Mouse (Mus musculus) embryonic facial prominence, embryonic 15.5 days (tissue): ENCODE results near the gene Fam49a. TPM values are rescaled to one million over a fixed set of nuclear protein-coding genes. Genes with fewer than 3 reads are reported as not detected.

Experiments
- ATAC-seq: fragments of 200-750 bp; cut with Nextera tagmentation; 2 replicates; pipeline ENCODE4 v1.8.0; 2017; ENCODE audit warnings: low read depth, moderate TSS enrichment; ENCODE audit not compliant: insufficient number of reproducible peaks, low FRiP score, low TSS enrichment
- H3K27ac ChIP-seq: fragments of 300-500 bp; sonication (generic); replicated peaks from 2 replicates; pipeline ENCODE4 v1.5.1; 2015; ENCODE audit warnings: mild to moderate bottlenecking, inconsistent platforms
- H3K27me3 ChIP-seq: fragments of 300-500 bp; sonication (generic); 2 replicates; pipeline ENCODE4 v1.6.1; 2015; ENCODE audit warnings: inconsistent platforms
- H3K36me3 ChIP-seq: fragments of 300-500 bp; sonication (generic); 2 replicates; pipeline ENCODE4 v1.6.1; 2015; ENCODE audit warnings: mild to moderate bottlenecking, inconsistent platforms
- H3K4me1 ChIP-seq: fragments of 300-500 bp; sonication (generic); 2 replicates; pipeline ENCODE4 v1.6.1; 2015; ENCODE audit warnings: inconsistent platforms
- H3K4me2 ChIP-seq: fragments of 300-500 bp; sonication (generic); replicated peaks from 2 replicates; pipeline ENCODE4 v1.6.1; 2015; ENCODE audit warnings: mild to moderate bottlenecking, inconsistent platforms
- H3K4me3 ChIP-seq: fragments of 300-500 bp; sonication (generic); replicated peaks from 2 replicates; pipeline ENCODE4 v1.5.1; 2015; ENCODE audit warnings: mild to moderate bottlenecking, inconsistent platforms
- H3K9ac ChIP-seq: fragments of 300-500 bp; sonication (generic); 2 replicates; pipeline ENCODE4 v1.6.1; 2015; ENCODE audit warnings: inconsistent platforms
- H3K9me3 ChIP-seq: fragments of 300-500 bp; sonication (generic); replicated peaks from 2 replicates; pipeline ENCODE4 v1.6.1; 2016; ENCODE audit warnings: inconsistent platforms
- WGBS: fragments of 180-500 bp; shearing (Covaris S2); methylation state at CpG from one replicate; pipeline ENCODE4 v1.1.7; 2015; 5-methylcytosine and 5-hydroxymethylcytosine counted together
- polyA plus RNA-seq: library from polyadenylated mRNA; unstranded; fragments of >200 nt; fragmentation: Nextera tagmentation; extraction: Ambion mirVana; gene quantifications from 2 replicates; pipeline ENCODE4 v1.2.1, GENCODE M21; 2015

Fam49a gene
- polyA plus RNA-seq, 1 experiment from 2014 or later: 12.0 TPM

GRCm38 (mm10) chr12:12274115-12274514 lies 12.2 kb downstream of the Fam49a start:
- H3K36me3 ChIP-seq: no peaks in the 10 kb centered on the region
- H3K27me3 ChIP-seq: no peaks in the 10 kb centered on the region
- ATAC-seq: peak; percentile 19; the same call in 1 of the 2 replicates
- no peak overlapping the region for H3K9ac ChIP-seq
- no peak overlapping the region for H3K4me2 ChIP-seq
- H3K9me3 ChIP-seq: no peaks in the 10 kb centered on the region
- H3K4me1 ChIP-seq: peaks cover 24% of the 10 kb centered on the region
- WGBS: 14% methylated on average over 6 of the region's 6 CpGs
- H3K27ac ChIP-seq: no peak overlapping the region
- H3K4me3 ChIP-seq: no peak overlapping the region

GRCm38 (mm10) chr12:12275124-12275779 lies 13.3 kb downstream of the Fam49a start:
- peaks cover 24% of the 10 kb centered on the region for H3K4me1 ChIP-seq
- 77% methylated on average over 4 of the region's 4 CpGs for WGBS
- no peaks in the 10 kb centered on the region for H3K27me3 ChIP-seq
- no peaks in the 10 kb centered on the region for H3K36me3 ChIP-seq
- no peak overlapping the region for H3K4me2 ChIP-seq
- no peaks in the 10 kb centered on the region for H3K9me3 ChIP-seq
- no peak overlapping the region for H3K9ac ChIP-seq
- ATAC-seq: no peak
- H3K4me3 ChIP-seq: no peak overlapping the region
- no peak overlapping the region for H3K27ac ChIP-seq

- Histone ChIP-seq H3K9ac (no peak overlapping the region), H3K27ac (no peak overlapping the region), H3K4me1 (peaks cover 22% of the 10 kb centered on the region), H3K27me3 (no peaks in the 10 kb centered on the region), H3K9me3 (no peaks in the 10 kb centered on the region), H3K36me3 (no peaks in the 10 kb centered on the region), H3K4me2 (no peak overlapping the region), H3K4me3 (no peak overlapping the region)
- WGBS: 38% methylated on average over 4 of the region's 4 CpGs
- no peak for ATAC-seq
Observed at GRCm38 (mm10) chr12:12277741-12278463, 16.0 kb downstream of the Fam49a start.

GRCm38 (mm10) chr12:12278464-12278872 lies 16.5 kb downstream of the Fam49a start:
- H3K4me3 ChIP-seq: no peak overlapping the region
- H3K27ac ChIP-seq: no peak overlapping the region
- 57% methylated on average over 7 of the region's 7 CpGs for WGBS
- no peak overlapping the region for H3K9ac ChIP-seq
- no peaks in the 10 kb centered on the region for H3K36me3 ChIP-seq
- no peaks in the 10 kb centered on the region for H3K27me3 ChIP-seq
- H3K9me3 ChIP-seq: no peaks in the 10 kb centered on the region
- no peak for ATAC-seq
- no peak overlapping the region for H3K4me2 ChIP-seq
- peaks cover 21% of the 10 kb centered on the region for H3K4me1 ChIP-seq

GRCm38 (mm10) chr12:12283702-12284288 lies 21.9 kb downstream of the Fam49a start:
- no peak overlapping the region for H3K4me3 ChIP-seq
- 68% methylated on average over 10 of the region's 10 CpGs for WGBS
- H3K36me3 ChIP-seq: no peaks in the 10 kb centered on the region
- no peaks in the 10 kb centered on the region for H3K27me3 ChIP-seq
- H3K9me3 ChIP-seq: no peaks in the 10 kb centered on the region
- H3K4me1 ChIP-seq: peaks cover 7% of the 10 kb centered on the region; the same call in 1 of the 2 replicates
- H3K27ac ChIP-seq: no peak overlapping the region
- no peak for ATAC-seq
- H3K4me2 ChIP-seq: no peak overlapping the region
- H3K9ac ChIP-seq: no peak overlapping the region

GRCm38 (mm10) chr12:12284521-12284920 lies 22.6 kb downstream of the Fam49a start:
- H3K9ac ChIP-seq: no peak overlapping the region
- no peaks in the 10 kb centered on the region for H3K27me3 ChIP-seq
- no peak overlapping the region for H3K27ac ChIP-seq
- no peak for ATAC-seq
- H3K36me3 ChIP-seq: no peaks in the 10 kb centered on the region
- no peaks in the 10 kb centered on the region for H3K9me3 ChIP-seq
- H3K4me1 ChIP-seq: peaks cover 7% of the 10 kb centered on the region; the same call in 1 of the 2 replicates
- no peak overlapping the region for H3K4me3 ChIP-seq
- no peak overlapping the region for H3K4me2 ChIP-seq
- 70% methylated on average over 6 of the region's 6 CpGs for WGBS

GRCm38 (mm10) chr12:12287131-12287786 lies 25.3 kb downstream of the Fam49a start:
- H3K36me3 ChIP-seq: no peaks in the 10 kb centered on the region
- H3K27ac ChIP-seq: no peak overlapping the region
- no peaks in the 10 kb centered on the region for H3K9me3 ChIP-seq
- WGBS: 45% methylated on average over 9 of the region's 9 CpGs
- no peak overlapping the region for H3K4me3 ChIP-seq
- H3K4me2 ChIP-seq: no peak overlapping the region
- ATAC-seq: no peak
- peaks cover 7% of the 10 kb centered on the region; the same call in 1 of the 2 replicates for H3K4me1 ChIP-seq
- no peaks in the 10 kb centered on the region for H3K27me3 ChIP-seq
- no peak overlapping the region for H3K9ac ChIP-seq

- 63% methylated on average over 6 of the region's 6 CpGs for WGBS
- ATAC-seq: no peak
- no peak overlapping the region for H3K4me3 ChIP-seq
Observed at GRCm38 (mm10) chr12:12287787-12288132, 25.8 kb downstream of the Fam49a start.

GRCm38 (mm10) chr12:12288586-12288985 lies 26.6 kb downstream of the Fam49a start:
- Histone ChIP-seq H3K36me3 (no peaks in the 10 kb centered on the region), H3K4me3 (no peak overlapping the region), H3K9me3 (no peaks in the 10 kb centered on the region), H3K27me3 (no peaks in the 10 kb centered on the region), H3K4me1 (peaks cover 16% of the 10 kb centered on the region), H3K27ac (no peak overlapping the region), H3K9ac (no peak overlapping the region), H3K4me2 (no peak overlapping the region)
- 71% methylated on average over 1 of the region's 1 CpGs for WGBS
- ATAC-seq: no peak

More at GRCm38 (mm10) chr12:12287787-12288132, 25.8 kb downstream of the Fam49a start:
- Histone ChIP-seq H3K4me2 (no peak overlapping the region), H3K27me3 (no peaks in the 10 kb centered on the region), H3K4me1 (peaks cover 8% of the 10 kb centered on the region; the same call in 1 of the 2 replicates), H3K36me3 (no peaks in the 10 kb centered on the region), H3K27ac (no peak overlapping the region), H3K9me3 (no peaks in the 10 kb centered on the region), H3K9ac (no peak overlapping the region)

- no peaks in the 10 kb centered on the region for H3K36me3 ChIP-seq
- no peak overlapping the region for H3K27ac ChIP-seq
- H3K27me3 ChIP-seq: no peaks in the 10 kb centered on the region
- WGBS: 56% methylated on average over 3 of the region's 3 CpGs
- H3K9ac ChIP-seq: no peak overlapping the region
- peaks cover 13% of the 10 kb centered on the region for H3K4me1 ChIP-seq
- H3K4me2 ChIP-seq: no peak overlapping the region
- ATAC-seq: no peak
- H3K9me3 ChIP-seq: no peaks in the 10 kb centered on the region
- H3K4me3 ChIP-seq: no peak overlapping the region
Observed at GRCm38 (mm10) chr12:12289636-12290035, 27.7 kb downstream of the Fam49a start.

GRCm38 (mm10) chr12:12292043-12292618 lies 30.2 kb downstream of the Fam49a start:
- Histone ChIP-seq H3K27ac (no peak overlapping the region), H3K27me3 (no peaks in the 10 kb centered on the region), H3K4me2 (no peak overlapping the region), H3K9me3 (no peaks in the 10 kb centered on the region), H3K9ac (no peak overlapping the region), H3K36me3 (no peaks in the 10 kb centered on the region), H3K4me3 (no peak overlapping the region), H3K4me1 (peaks cover 13% of the 10 kb centered on the region)
- peak; percentile 47; the same call in 1 of the 2 replicates for ATAC-seq
- WGBS: 30% methylated on average over 5 of the region's 5 CpGs
